Mouse (Mus musculus): ENCODE measurements around the gene Fkrp. TPM values are rescaled to one million over a fixed set of nuclear protein-coding genes. Genes with fewer than 3 reads are reported as not detected.

Gene Fkrp
- total and polyA plus RNA-seq, 2 experiments from 2014 or later, result 45.4 to 73.8 TPM

DNA sequence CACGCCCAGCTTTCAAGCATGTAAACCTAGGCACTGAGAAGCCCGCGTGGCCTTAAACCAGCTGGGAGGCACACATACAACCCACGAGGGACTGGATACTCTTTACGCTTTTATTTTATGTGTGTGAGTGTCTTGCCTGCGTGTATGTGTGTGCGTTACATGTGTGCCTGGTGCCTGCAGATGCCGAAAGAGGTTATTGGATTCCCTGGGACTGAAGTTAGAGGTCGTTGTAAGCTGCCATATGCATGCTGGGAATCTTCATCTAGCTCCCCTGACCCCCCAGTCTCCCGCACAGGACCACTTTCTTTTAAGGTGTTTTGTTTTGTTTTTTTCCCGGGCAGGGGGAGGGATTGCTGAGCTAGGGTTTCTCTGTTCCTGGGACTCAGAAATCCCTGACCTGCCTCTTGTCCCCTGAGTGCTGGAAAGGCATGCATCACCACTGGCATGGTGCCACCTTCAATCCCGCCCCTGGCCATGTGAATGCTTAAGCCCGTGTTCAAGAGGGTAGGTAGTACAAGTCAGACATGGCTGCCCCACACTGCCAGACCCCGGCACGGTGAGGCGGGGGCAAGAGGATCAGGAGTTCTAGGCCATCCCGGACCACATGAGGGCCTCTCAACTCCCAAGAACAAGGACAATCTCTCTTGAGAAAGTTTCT is 32.6 kb downstream of the Fkrp start:
- TF ChIP-seq CTCF (IDR thresholded peaks at IDR 0.05; ENCODE audit: low read depth), result no peak
- Histone ChIP-seq H3K27ac (no peak overlapping the region), H3K4me1 (ENCODE audit: insufficient read depth, low read length) (no peaks in the 10 kb centered on the region), H3K9ac (replicated peaks; ENCODE audit: low read length) (no peak overlapping the region), H3K36me3 (ENCODE audit: insufficient read depth, low read length) (no peaks in the 10 kb centered on the region), H3K4me3 (ENCODE audit: low read length) (no peak overlapping the region), H3K27me3 (ENCODE audit: insufficient read depth, low read length) (no peaks in the 10 kb centered on the region), H3K4me2 (ENCODE audit: low read depth, low read length) (peak overlapping the region; percentile 99), H3K9me3 (ENCODE audit: low read length) (no peaks in the 10 kb centered on the region)
- ATAC-seq (no peak), DNase-seq (ENCODE audit: low spot score) (peak; percentile 12)
- WGBS, result 39% methylated on average over 17 of the region's 17 CpGs

DNA sequence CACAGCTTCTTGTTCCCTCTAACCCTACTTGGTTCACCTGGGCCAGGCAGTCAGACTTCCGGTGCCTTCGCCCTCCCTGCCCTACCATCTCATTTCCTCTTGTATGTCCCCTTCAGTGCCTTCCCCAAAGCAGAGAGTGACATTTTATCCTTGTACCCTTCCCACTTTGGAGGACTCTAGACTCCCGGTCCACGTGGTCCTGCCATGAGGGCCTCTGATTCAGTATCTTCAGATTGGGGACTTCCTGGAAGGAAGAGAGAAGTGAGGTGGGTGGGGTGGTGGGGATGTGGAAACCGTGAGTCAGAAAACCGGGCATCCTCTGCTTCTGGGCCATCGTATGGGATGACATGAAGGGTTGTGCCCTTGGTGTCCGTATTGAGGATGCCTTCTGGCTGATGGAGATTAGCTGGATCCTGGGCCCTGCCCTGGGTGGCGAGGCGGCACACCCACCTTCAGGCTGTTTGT is 33.3 kb downstream of the Fkrp start:
- Histone ChIP-seq H3K4me3 (ENCODE audit: low read length) (no peak overlapping the region), H3K36me3 (ENCODE audit: insufficient read depth, low read length) (no peaks in the 10 kb centered on the region), H3K9ac (replicated peaks; ENCODE audit: low read length) (no peak overlapping the region), H3K4me1 (ENCODE audit: insufficient read depth, low read length) (no peaks in the 10 kb centered on the region), H3K27me3 (ENCODE audit: insufficient read depth, low read length) (no peaks in the 10 kb centered on the region), H3K4me2 (ENCODE audit: low read depth, low read length) (peak overlapping the region; percentile 99), H3K27ac (no peak overlapping the region), H3K9me3 (ENCODE audit: low read length) (no peaks in the 10 kb centered on the region)
- no peak for ATAC-seq
- 42% methylated on average over 10 of the region's 10 CpGs for WGBS
- TF ChIP-seq CTCF (IDR thresholded peaks at IDR 0.05; ENCODE audit: low read depth), result no peak
- DNase-seq (ENCODE audit: low spot score), result no peak

DNA sequence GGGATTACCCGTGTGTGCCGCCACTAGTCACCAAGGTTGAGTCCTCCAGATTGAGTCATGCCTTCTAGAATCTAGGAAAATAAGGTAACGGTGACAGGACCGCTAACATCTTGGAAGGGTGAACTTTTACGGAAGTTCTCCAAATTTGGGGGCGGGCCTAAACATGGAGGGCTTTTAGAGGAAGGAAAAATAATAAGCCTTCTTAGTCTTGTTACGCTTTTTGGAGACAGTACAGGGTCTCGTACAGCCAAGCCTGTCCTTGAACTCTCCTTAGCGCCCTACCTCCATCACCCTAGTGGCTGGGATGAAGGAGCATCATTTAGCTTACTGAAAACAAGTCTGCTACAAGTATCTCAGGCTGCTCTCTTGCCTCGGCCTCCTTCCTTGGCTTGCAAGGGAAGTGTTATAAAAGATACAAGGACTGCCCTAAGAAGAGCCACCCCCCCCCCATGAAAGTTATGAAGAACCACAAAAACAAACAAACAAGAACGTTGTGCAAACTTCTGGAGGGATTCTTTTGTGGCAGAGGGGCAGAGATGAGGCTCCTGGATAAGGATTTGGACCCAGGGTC is 33.9 kb downstream of the Fkrp start:
- Histone ChIP-seq H3K4me1 (ENCODE audit: insufficient read depth, low read length) (no peaks in the 10 kb centered on the region), H3K4me3 (ENCODE audit: low read length) (peak overlapping the region; percentile 54), H3K36me3 (ENCODE audit: insufficient read depth, low read length) (no peaks in the 10 kb centered on the region), H3K4me2 (ENCODE audit: low read depth, low read length) (peak overlapping the region; percentile 99), H3K9me3 (ENCODE audit: low read length) (no peaks in the 10 kb centered on the region), H3K27ac (0 out of 2 replicates have a peak overlapping the region, but pooled peaks have one; percentile 4), H3K9ac (replicated peaks; ENCODE audit: low read length) (peak overlapping the region; percentile 44), H3K27me3 (ENCODE audit: insufficient read depth, low read length) (no peaks in the 10 kb centered on the region)
- DNase-seq (ENCODE audit: low spot score) (no peak), ATAC-seq (no peak)
- 14% methylated on average over 11 of the region's 11 CpGs for WGBS
- no peak for TF ChIP-seq CTCF (IDR thresholded peaks at IDR 0.05; ENCODE audit: low read depth)

DNA sequence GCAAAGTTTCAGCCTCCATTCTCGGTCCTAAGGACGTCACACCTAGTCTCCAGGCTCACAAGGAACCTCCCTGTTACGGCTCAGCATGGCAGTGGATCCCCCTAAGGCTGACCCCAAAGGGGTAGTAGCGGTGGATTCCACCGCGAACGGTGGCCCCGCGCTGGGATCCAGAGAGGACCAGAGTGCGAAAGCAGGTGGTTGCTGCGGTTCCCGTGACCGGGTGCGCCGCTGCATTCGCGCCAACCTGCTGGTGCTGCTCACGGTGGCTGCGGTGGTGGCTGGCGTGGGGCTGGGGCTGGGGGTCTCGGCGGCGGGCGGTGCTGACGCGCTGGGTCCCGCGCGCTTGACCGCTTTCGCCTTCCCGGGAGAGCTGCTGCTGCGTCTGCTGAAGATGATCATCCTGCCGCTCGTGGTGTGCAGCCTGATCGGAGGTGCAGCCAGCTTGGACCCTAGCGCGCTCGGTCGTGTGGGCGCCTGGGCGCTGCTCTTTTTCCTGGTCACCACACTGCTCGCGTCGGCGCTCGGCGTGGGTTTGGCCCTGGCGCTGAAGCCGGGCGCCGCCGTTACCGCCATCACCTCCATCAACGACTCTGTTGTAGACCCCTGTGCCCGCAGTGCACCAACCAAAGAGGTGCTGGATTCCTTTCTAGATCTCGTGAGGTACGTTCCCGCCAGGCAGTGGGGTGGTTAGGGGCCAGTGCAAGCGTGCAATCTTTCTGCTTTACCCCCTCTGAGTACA is 34.5 kb downstream of the Fkrp start:
- Histone ChIP-seq H3K4me3 (ENCODE audit: low read length) (peak overlapping the region; percentile 54), H3K4me1 (ENCODE audit: insufficient read depth, low read length) (no peaks in the 10 kb centered on the region), H3K9ac (replicated peaks; ENCODE audit: low read length) (peak overlapping the region; percentile 44), H3K9me3 (ENCODE audit: low read length) (no peaks in the 10 kb centered on the region), H3K36me3 (ENCODE audit: insufficient read depth, low read length) (no peaks in the 10 kb centered on the region), H3K4me2 (ENCODE audit: low read depth, low read length) (peak overlapping the region; percentile 99), H3K27me3 (ENCODE audit: insufficient read depth, low read length) (no peaks in the 10 kb centered on the region), H3K27ac (0 out of 2 replicates have a peak overlapping the region, but pooled peaks have one; percentile 4)
- WGBS, result under 1% methylated on average over 60 of the region's 60 CpGs
- TF ChIP-seq CTCF (IDR thresholded peaks at IDR 0.05; ENCODE audit: low read depth), result no peak
- ATAC-seq (peak; percentile 41; the same call in 1 of the 2 replicates), DNase-seq (ENCODE audit: low spot score) (peak; percentile 28)

DNA sequence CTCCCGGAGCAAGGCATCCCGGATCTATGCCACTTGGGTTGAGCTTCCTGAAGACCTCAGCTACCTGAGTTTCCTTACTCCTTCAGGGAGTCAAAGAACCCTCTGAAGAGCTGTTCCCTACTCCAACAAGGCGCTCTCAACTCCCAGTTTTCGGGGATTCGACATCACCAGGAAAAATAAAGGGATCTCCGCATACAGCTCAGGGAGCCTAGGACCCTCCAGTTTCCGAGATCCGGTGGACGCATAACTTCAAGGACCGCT is 35.0 kb downstream of the Fkrp start:
- under 1% methylated on average over 10 of the region's 10 CpGs for WGBS
- H3K9me3 ChIP-seq (ENCODE audit: low read length), result no peaks in the 10 kb centered on the region
- H3K4me3 ChIP-seq (ENCODE audit: low read length), result peak overlapping the region; percentile 54
- H3K27ac ChIP-seq, result 0 out of 2 replicates have a peak overlapping the region, but pooled peaks have one; percentile 4
- H3K36me3 ChIP-seq (ENCODE audit: insufficient read depth, low read length), result no peaks in the 10 kb centered on the region
- DNase-seq (ENCODE audit: low spot score) (peak; percentile 16), ATAC-seq (no peak)
- H3K4me2 ChIP-seq (ENCODE audit: low read depth, low read length), result peak overlapping the region; percentile 99
- no peaks in the 10 kb centered on the region for H3K27me3 ChIP-seq (ENCODE audit: insufficient read depth, low read length)
- H3K4me1 ChIP-seq (ENCODE audit: insufficient read depth, low read length), result no peaks in the 10 kb centered on the region
- TF ChIP-seq CTCF (IDR thresholded peaks at IDR 0.05; ENCODE audit: low read depth), result no peak
- H3K9ac ChIP-seq (replicated peaks; ENCODE audit: low read length), result peak overlapping the region; percentile 44

DNA sequence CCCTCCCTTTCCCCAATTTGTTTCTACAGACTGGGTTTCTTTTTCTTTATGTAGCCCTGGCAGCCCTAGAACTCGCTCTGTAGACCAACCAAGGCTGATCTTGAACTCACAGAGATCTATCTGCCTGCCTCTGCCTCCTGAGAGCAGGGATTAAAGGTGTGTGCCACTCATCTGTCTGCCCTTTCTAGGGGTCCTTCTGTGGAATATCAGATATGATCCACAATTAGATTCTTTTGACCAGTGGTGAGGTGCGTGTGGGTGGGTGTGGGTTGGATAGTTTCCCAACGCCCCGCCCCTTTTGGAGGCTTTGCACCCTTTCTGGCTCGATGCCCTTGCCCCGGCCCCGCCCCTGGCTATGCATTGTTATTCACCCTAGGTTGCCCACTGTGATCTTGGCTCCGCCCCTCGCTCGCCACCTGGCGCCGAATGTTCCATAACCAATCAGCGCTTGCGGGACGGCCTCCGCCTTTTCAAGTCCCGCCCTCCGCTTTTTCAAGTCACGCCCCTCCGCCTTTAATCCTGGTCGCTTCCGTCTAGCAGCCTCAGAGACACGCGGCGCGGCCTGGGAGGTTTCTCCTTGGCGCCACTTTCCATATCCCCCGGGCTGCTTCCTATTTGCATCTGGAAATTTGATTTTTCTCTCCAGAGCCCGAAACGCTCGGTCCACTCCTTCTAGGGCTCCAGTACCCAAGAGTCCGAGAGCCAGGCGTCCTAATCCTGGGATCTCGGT is 35.5 kb downstream of the Fkrp start, which contains the start of gene Slc1a5:
TSS of gene Slc1a5 (plus strand) at position 516 of the 730 bp plus-strand sequence.
- Histone ChIP-seq H3K27ac (0 out of 2 replicates have a peak within 1 kb of the TSS, but pooled peaks have one; percentile 4), H3K27me3 (ENCODE audit: insufficient read depth, low read length) (no peaks in the 10 kb centered on the region), H3K36me3 (ENCODE audit: insufficient read depth, low read length) (no peaks in the 10 kb centered on the region), H3K9ac (replicated peaks; ENCODE audit: low read length) (peak within 1 kb of the TSS; percentile 44), H3K4me1 (ENCODE audit: insufficient read depth, low read length) (no peaks in the 10 kb centered on the region), H3K9me3 (ENCODE audit: low read length) (no peaks in the 10 kb centered on the region), H3K4me2 (ENCODE audit: low read depth, low read length) (peak within 1 kb of the TSS; percentile 99), H3K4me3 (ENCODE audit: low read length) (peak within 1 kb of the TSS; percentile 54)
- ATAC-seq (peak; percentile 75), DNase-seq (ENCODE audit: low spot score) (peak; percentile 91)
- WGBS, result 2% methylated on average over 34 of the region's 34 CpGs
- TF ChIP-seq CTCF (IDR thresholded peaks at IDR 0.05; ENCODE audit: low read depth), result peak; percentile 32; the same call in 1 of the 2 replicates

All from hindbrain, postnatal 0 days (tissue).